Mouse (Mus musculus): ENCODE data around the gene Pex11b. TPM values are rescaled to one million over a fixed set of nuclear protein-coding genes. Genes with fewer than 3 reads are reported as not detected.
"Not testable (repeated sequence)": the region's sequence is repeated elsewhere in the genome, so short reads cannot be mapped to it uniquely, and the experiment has no call there.

The Pex11b gene
- total RNA-seq, 2 experiments from 2014 or later = 51.6 to 53.3 TPM

GRCm38 (mm10) chr3:96603311-96603710, 31.9 kb upstream of the Pex11b start:
- peak in 1 of 2 experiments; percentile 29 for DNase-seq (ENCODE audit: low spot score in 2 of 2)
- intact Hi-C loops (cut with DNase I) = loop anchor here (5.0 kb wide), 1 partner anchor 34 kb away; the partner anchor contains the start of genes Gm42957 and Pex11b

GRCm38 (mm10) chr3:96606007-96606406, 29.2 kb upstream of the Pex11b start:
- DNase-seq (ENCODE audit: low spot score in 2 of 2); intact Hi-C loops (cut with DNase I): not testable (repeated sequence)

- intact Hi-C loops (cut with DNase I) = no loop called here
- no peak for DNase-seq (ENCODE audit: low spot score in 2 of 2)
Measured at GRCm38 (mm10) chr3:96606618-96607017, 28.6 kb upstream of the Pex11b start.

- intact Hi-C loops (cut with DNase I) = no loop called here
- no peak for DNase-seq (ENCODE audit: low spot score in 2 of 2)
Measured at GRCm38 (mm10) chr3:96617941-96618340, 17.2 kb upstream of the Pex11b start.

GRCm38 (mm10) chr3:96623201-96623600, 12.0 kb upstream of the Pex11b start:
- intact Hi-C loops (cut with DNase I) = no loop called here
- no peak for DNase-seq (ENCODE audit: low spot score in 2 of 2)

- intact Hi-C loops (cut with DNase I) = no loop called here
- peak; percentile 98 to 99 for DNase-seq (ENCODE audit: low spot score in 2 of 2)
Measured at GRCm38 (mm10) chr3:96629729-96630600, 5.2 kb upstream of the Pex11b start, which contains the start of gene Rbm8a. Gene Rbm8a, plus strand, starts transcription at chr3:96629933.

- DNase-seq (ENCODE audit: low spot score in 2 of 2) = no peak
- intact Hi-C loops (cut with DNase I) = no loop called here
Measured at GRCm38 (mm10) chr3:96632058-96632457, 3.1 kb upstream of the Pex11b start.

GRCm38 (mm10) chr3:96634015-96634414, 1.2 kb upstream of the Pex11b start:
- DNase-seq (ENCODE audit: low spot score in 2 of 2) = no peak
- intact Hi-C loops (cut with DNase I) = no loop called here

- intact Hi-C loops (cut with DNase I) = loop anchor here (5.0 kb wide), 2 partner anchors 34 to 54 kb away; partner anchors contain the start of gene Lix1l
- peak in 1 of 2 experiments; percentile 19 for DNase-seq (ENCODE audit: low spot score in 2 of 2)
Measured at GRCm38 (mm10) chr3:96635906-96636305, 730 bp downstream of the Pex11b start.

- intact Hi-C loops (cut with DNase I) = loop anchor here (5.0 kb wide), 2 partner anchors 34 to 54 kb away; partner anchors contain the start of gene Lix1l
- DNase-seq (ENCODE audit: low spot score in 2 of 2) = no peak
Measured at GRCm38 (mm10) chr3:96636448-96636847, 1.3 kb downstream of the Pex11b start.

GRCm38 (mm10) chr3:96639219-96639618, 4.0 kb downstream of the Pex11b start:
- intact Hi-C loops (cut with DNase I) = loop anchor here (2.0 to 5.0 kb wide), 3 partner anchors 37 to 92 kb away; partner anchors contain the start of gene Lix1l
- peak; percentile 41 to 64 for DNase-seq (ENCODE audit: low spot score in 2 of 2)

- intact Hi-C loops (cut with DNase I) = no loop called here
- DNase-seq (ENCODE audit: low spot score in 2 of 2) = peak; percentile 21 to 26
Measured at GRCm38 (mm10) chr3:96645018-96645649, 10.0 kb downstream of the Pex11b start, which contains the start of gene Itga10. Gene Itga10, plus strand, starts transcription at chr3:96645584.

GRCm38 (mm10) chr3:96647365-96647764, 12.2 kb downstream of the Pex11b start:
- intact Hi-C loops (cut with DNase I) = no loop called here

GRCm38 (mm10) chr3:96660901-96661300, 25.7 kb downstream of the Pex11b start:
- no peak for DNase-seq (ENCODE audit: low spot score in 2 of 2)
- intact Hi-C loops (cut with DNase I) = no loop called here

More at GRCm38 (mm10) chr3:96647365-96647764, 12.2 kb downstream of the Pex11b start:
- no peak for DNase-seq (ENCODE audit: low spot score in 2 of 2)

GRCm38 (mm10) chr3:96662731-96663316, 27.6 kb downstream of the Pex11b start:
- DNase-seq (ENCODE audit: low spot score in 2 of 2) = peak in 1 of 2 experiments; percentile 20
- intact Hi-C loops (cut with DNase I) = loop anchor here (1.0 kb wide), 1 partner anchor 83 kb away; no protein-coding TSS in a partner anchor

- intact Hi-C loops (cut with DNase I) = loop anchor here (1.0 kb wide), 1 partner anchor 83 kb away; no protein-coding TSS in a partner anchor
- peak; percentile 87 to 94 for DNase-seq (ENCODE audit: low spot score in 2 of 2)
Measured at GRCm38 (mm10) chr3:96663432-96664239, 28.5 kb downstream of the Pex11b start.

- DNase-seq (ENCODE audit: low spot score in 2 of 2); intact Hi-C loops (cut with DNase I): not testable (repeated sequence)
Measured at GRCm38 (mm10) chr3:96665732-96666363, 30.7 kb downstream of the Pex11b start.

- intact Hi-C loops (cut with DNase I) = no loop called here
- DNase-seq (ENCODE audit: low spot score in 2 of 2) = no peak
Measured at GRCm38 (mm10) chr3:96666916-96667315, 31.7 kb downstream of the Pex11b start.

All from left cerebral cortex, postnatal 25 days (tissue).